Comparison of ENCODE assay signal across 16 mouse cellular contexts in genomic region chr8:111951317-111951716, GRCm38 (mm10). TPM values are rescaled to one million over a fixed set of nuclear protein-coding genes. Genes with fewer than 3 reads are reported as not detected.
DNase-seq lines count a peak whose midpoint lies in the region; ATAC-seq and TF ChIP-seq lines count a peak whose summit lies in the region.
"Had no signal": no experiment of that assay in that cellular context is flagged by ENCODE, and none has a peak within 500 bp of the region (broad histone marks: within the 10 kb centered on the region; RNA-seq: fewer than 3 reads in every experiment).

No protein-coding gene starts in this region.

- no peaks in the 10 kb centered on the region for H3K9me3 ChIP-seq in midbrain, embryonic 15.5 days
- H3K9me3 ChIP-seq: embryonic facial prominence, embryonic 13.5 days; forebrain, embryonic 12.5 days; limb, embryonic 12.5 days; stomach, embryonic 15.5 days had no signal

- peaks cover 2% of the 10 kb centered on the region; the same call in 1 of the 2 replicates for H3K36me3 ChIP-seq in kidney, adult 2 months (ENCODE audit: control insufficient read depth, insufficient read depth, low read length)
- H3K36me3 ChIP-seq in midbrain, embryonic 15.5 days (replicated peaks), result peaks cover 33% of the 10 kb centered on the region

- H3K9ac ChIP-seq in midbrain, embryonic 15.5 days, result no peak overlapping the region
- H3K9ac ChIP-seq: embryonic facial prominence, embryonic 13.5 days; forebrain, embryonic 12.5 days; hindbrain, embryonic 14.5 days; limb, embryonic 12.5 days; stomach, embryonic 15.5 days had no signal

- H3K27ac ChIP-seq in kidney, adult 2 months (ENCODE audit: insufficient read depth, low read depth, low read length), result no peak overlapping the region
- H3K27ac ChIP-seq in midbrain, embryonic 15.5 days, result no peak overlapping the region
- H3K27ac ChIP-seq: embryonic facial prominence, embryonic 13.5 days; forebrain, embryonic 12.5 days; hindbrain, embryonic 14.5 days; limb, embryonic 12.5 days; stomach, embryonic 15.5 days had no signal

- WGBS in kidney, adult 2 months, result 91% methylated on average over 7 of the region's 7 CpGs
- 96% methylated on average over 7 of the region's 7 CpGs for WGBS in midbrain, embryonic 15.5 days

- no peaks in the 10 kb centered on the region for H3K4me1 ChIP-seq in kidney, adult 2 months (ENCODE audit: control insufficient read depth, insufficient read depth, low read length)
- no peaks in the 10 kb centered on the region for H3K4me1 ChIP-seq in midbrain, embryonic 15.5 days
- H3K4me1 ChIP-seq: forebrain, embryonic 12.5 days; limb, embryonic 12.5 days; stomach, embryonic 15.5 days had no signal

- intact Hi-C loops in left cerebral cortex, postnatal 10 days (cut with DNase I), result no loop called here

- no peak for TF ChIP-seq CTCF in kidney, adult 2 months (conservative IDR thresholded peaks at IDR 0.05; ENCODE audit: insufficient read depth, insufficient read length, low read depth, low read length)

- H3K4me2 ChIP-seq in midbrain, embryonic 15.5 days, result no peak overlapping the region
- H3K4me2 ChIP-seq: embryonic facial prominence, embryonic 13.5 days; forebrain, embryonic 12.5 days; hindbrain, embryonic 14.5 days; limb, embryonic 12.5 days; stomach, embryonic 15.5 days had no signal

- no peaks in the 10 kb centered on the region for H3K27me3 ChIP-seq in kidney, adult 2 months (replicated peaks; ENCODE audit: control insufficient read depth, insufficient read depth, low read length)
- H3K27me3 ChIP-seq in midbrain, embryonic 15.5 days (replicated peaks), result no peaks in the 10 kb centered on the region
- H3K27me3 ChIP-seq: embryonic facial prominence, embryonic 13.5 days; forebrain, embryonic 12.5 days; limb, embryonic 12.5 days; Patski; stomach, embryonic 15.5 days had no signal

- no peak for TF ChIP-seq POLR2A in kidney, adult 2 months (IDR thresholded peaks at IDR 0.05; ENCODE audit: low read depth, low read length)

- ATAC-seq in midbrain, embryonic 15.5 days (replicated peaks), result no peak
- ATAC-seq: Patski had no signal

- peak; percentile 63 for DNase-seq in lung, postnatal 36 days
- DNase-seq in lung, postnatal 14 days, result no peak
- DNase-seq in frontal cortex, adult 2 months (ENCODE audit: extremely low spot score in 1 of 2, low spot score in 1 of 2), result peak; percentile 73 to 75
- DNase-seq in left cerebral cortex, postnatal 10 days (ENCODE audit: extremely low spot score in 1 of 2, low spot score in 2 of 2), result peak; percentile 43 to 46
- peak; percentile 78 to 81 for DNase-seq in spleen, postnatal 36 days (ENCODE audit: low spot score in 2 of 2)
- DNase-seq in kidney, adult 2 months, result no peak
- no peak for DNase-seq in thymus, postnatal 14 days
- DNase-seq: adrenal gland, adult 8-10 months; kidney, postnatal 10 days had no signal

- no peak overlapping the region for H3K4me3 ChIP-seq in kidney, adult 2 months (ENCODE audit: insufficient read depth, low read depth, low read length)
- no peak overlapping the region for H3K4me3 ChIP-seq in midbrain, embryonic 15.5 days
- H3K4me3 ChIP-seq: embryonic facial prominence, embryonic 13.5 days; forebrain, embryonic 12.5 days; limb, embryonic 12.5 days; stomach, embryonic 15.5 days had no signal

RNA-seq across cellular contexts. Expression of gene Gabarapl2, which starts 10.8 kb away (rescaled TPM):
- polyA plus RNA-seq in frontal cortex, adult 2 months (2012; rRNA removed), result 251 and 275 TPM in 2 replicates
- total RNA-seq in left cerebral cortex, postnatal 10 days (2021), result 100 to 1,000 TPM; 206 to 213 TPM
- 53.3 and 74.1 TPM in 2 replicates for polyA plus RNA-seq in kidney, adult 2 months (2012; rRNA removed)
- 430 and 438 TPM in 2 replicates for polyA plus RNA-seq in midbrain, embryonic 15.5 days (2015; fragmentation: Nextera tagmentation; extraction: Ambion mirVana)

RNA-seq across cellular contexts. Expression of gene Tmem231, which starts 17.6 kb away (rescaled TPM):
- 13.3 and 13.9 TPM in 2 replicates for polyA plus RNA-seq in frontal cortex, adult 2 months (2012; rRNA removed)
- 10 to 100 TPM; 10.0 to 10.4 TPM for total RNA-seq in left cerebral cortex, postnatal 10 days (2021)
- polyA plus RNA-seq in kidney, adult 2 months (2012; rRNA removed), result 11.2 and 13.6 TPM in 2 replicates
- polyA plus RNA-seq in midbrain, embryonic 15.5 days (2015; fragmentation: Nextera tagmentation; extraction: Ambion mirVana), result 20.4 and 20.5 TPM in 2 replicates

RNA-seq across cellular contexts. Expression of gene Adat1, which starts 40.8 kb away (rescaled TPM):
- 7.8 and 8.0 TPM in 2 replicates for polyA plus RNA-seq in frontal cortex, adult 2 months (2012; rRNA removed)
- 1 to 10 TPM; 4.5 to 4.6 TPM for total RNA-seq in left cerebral cortex, postnatal 10 days (2021)
- polyA plus RNA-seq in kidney, adult 2 months (2012; rRNA removed), result 2.9 and 3.3 TPM in 2 replicates
- polyA plus RNA-seq in midbrain, embryonic 15.5 days (2015; fragmentation: Nextera tagmentation; extraction: Ambion mirVana), result 8.7 and 8.9 TPM in 2 replicates

RNA-seq across cellular contexts. Expression of gene Chst5, which starts 41.1 kb away (rescaled TPM):
- 1.2 and 1.4 TPM in 2 replicates for polyA plus RNA-seq in frontal cortex, adult 2 months (2012; rRNA removed)
- total RNA-seq in left cerebral cortex, postnatal 10 days (2021), result under 1 TPM; 0.67 to 0.86 TPM
- polyA plus RNA-seq in kidney, adult 2 months (2012; rRNA removed), result 0.06 TPM in 1 of 2 replicates, not detected in the other
- 4.0 and 4.6 TPM in 2 replicates for polyA plus RNA-seq in midbrain, embryonic 15.5 days (2015; fragmentation: Nextera tagmentation; extraction: Ambion mirVana)
- total RNA-seq: adrenal gland, adult 8-10 months had no signal
- polyA plus RNA-seq: Patski had no signal

RNA-seq across cellular contexts. Expression of gene Kars, which starts 59.8 kb away (rescaled TPM):
- 64.0 and 65.7 TPM in 2 replicates for polyA plus RNA-seq in frontal cortex, adult 2 months (2012; rRNA removed)
- total RNA-seq in left cerebral cortex, postnatal 10 days (2021), result 10 to 100 TPM; 83.6 to 89.3 TPM
- polyA plus RNA-seq in kidney, adult 2 months (2012; rRNA removed), result 48.4 and 55.4 TPM in 2 replicates
- 157 TPM in 2 replicates for polyA plus RNA-seq in midbrain, embryonic 15.5 days (2015; fragmentation: Nextera tagmentation; extraction: Ambion mirVana)

Comparison
In these comparisons a context has a peak if more than half of its experiments do, and no peak if none do; other contexts are left out.
1. DNase-seq: peak in lung, postnatal 36 days (single experiment), frontal cortex, adult 2 months (2 of 2), left cerebral cortex, postnatal 10 days (2 of 2) and spleen, postnatal 36 days (2 of 2); none in lung, postnatal 14 days (single experiment), kidney, adult 2 months (single experiment) and thymus, postnatal 14 days (single experiment).